Mouse (Mus musculus): ENCODE measurements around the gene Sh3d19.
A peak's percentile ranks its signal among the peaks of the same experiment; 100 is the strongest.
"Not testable (repeated sequence)": the region's sequence is repeated elsewhere in the genome, so short reads cannot be mapped to it uniquely, and the experiment has no call there.

Sh3d19 gene

GRCm38 (mm10) chr3:85980036-85980435 lies 9.1 kb downstream of the Sh3d19 start:
- DNase-seq (ENCODE audit: low spot score in 2 of 2), result no peak

- DNase-seq (ENCODE audit: low spot score in 2 of 2), result not testable (repeated sequence)
Observed at GRCm38 (mm10) chr3:85981761-85982160, 10.9 kb downstream of the Sh3d19 start.

GRCm38 (mm10) chr3:85984537-85984936 lies 13.6 kb downstream of the Sh3d19 start:
- no peak for DNase-seq (ENCODE audit: low spot score in 2 of 2)

- no peak for DNase-seq (ENCODE audit: low spot score in 2 of 2)
Observed at GRCm38 (mm10) chr3:85987225-85987624, 16.3 kb downstream of the Sh3d19 start.

- no peak for DNase-seq (ENCODE audit: low spot score in 2 of 2)
Observed at GRCm38 (mm10) chr3:85991140-85991801, 20.4 kb downstream of the Sh3d19 start.

- no peak for DNase-seq (ENCODE audit: low spot score in 2 of 2)
Observed at GRCm38 (mm10) chr3:85991802-85992156, 20.9 kb downstream of the Sh3d19 start.

- DNase-seq (ENCODE audit: low spot score in 2 of 2), result no peak
Observed at GRCm38 (mm10) chr3:85993744-85994143, 22.8 kb downstream of the Sh3d19 start.

GRCm38 (mm10) chr3:85994645-85995044 lies 23.7 kb downstream of the Sh3d19 start:
- no peak for DNase-seq (ENCODE audit: low spot score in 2 of 2)

- no peak for DNase-seq (ENCODE audit: low spot score in 2 of 2)
Observed at GRCm38 (mm10) chr3:86001271-86001670, 30.4 kb downstream of the Sh3d19 start.

- peak in 1 of 2 experiments; percentile 20 for DNase-seq (ENCODE audit: low spot score in 2 of 2)
Observed at GRCm38 (mm10) chr3:86002423-86002822, 31.5 kb downstream of the Sh3d19 start, which contains the start of gene Prss48. Prss48 (minus strand) TSS chr3:86002491.

GRCm38 (mm10) chr3:86002940-86003339 lies 32.0 kb downstream of the Sh3d19 start:
- DNase-seq (ENCODE audit: low spot score in 2 of 2), result no peak

- no peak for DNase-seq (ENCODE audit: low spot score in 2 of 2)
Observed at GRCm38 (mm10) chr3:86004751-86005150, 33.8 kb downstream of the Sh3d19 start.

- DNase-seq (ENCODE audit: low spot score in 2 of 2), result no peak
Observed at GRCm38 (mm10) chr3:86010618-86011017, 39.7 kb downstream of the Sh3d19 start.

GRCm38 (mm10) chr3:86011373-86011772 lies 40.5 kb downstream of the Sh3d19 start:
- DNase-seq (ENCODE audit: low spot score in 2 of 2), result no peak

GRCm38 (mm10) chr3:86011833-86012232 lies 40.9 kb downstream of the Sh3d19 start:
- no peak for DNase-seq (ENCODE audit: low spot score in 2 of 2)

- DNase-seq (ENCODE audit: low spot score in 2 of 2), result no peak
Observed at GRCm38 (mm10) chr3:86013837-86014236, 42.9 kb downstream of the Sh3d19 start.

GRCm38 (mm10) chr3:86016965-86017364 lies 46.1 kb downstream of the Sh3d19 start:
- DNase-seq (ENCODE audit: low spot score in 2 of 2), result no peak

GRCm38 (mm10) chr3:86017484-86017883 lies 46.6 kb downstream of the Sh3d19 start:
- no peak for DNase-seq (ENCODE audit: low spot score in 2 of 2)

- no peak for DNase-seq (ENCODE audit: low spot score in 2 of 2)
Observed at GRCm38 (mm10) chr3:86020921-86021650, 50.2 kb downstream of the Sh3d19 start.

GRCm38 (mm10) chr3:86021651-86022050 lies 50.7 kb downstream of the Sh3d19 start:
- no peak for DNase-seq (ENCODE audit: low spot score in 2 of 2)

GRCm38 (mm10) chr3:86024065-86024795 lies 53.3 kb downstream of the Sh3d19 start:
- DNase-seq (ENCODE audit: low spot score in 2 of 2), result no peak

- DNase-seq (ENCODE audit: low spot score in 2 of 2), result no peak
Observed at GRCm38 (mm10) chr3:86025341-86026137, 54.6 kb downstream of the Sh3d19 start.
